Mouse (Mus musculus) stomach, embryonic 15.5 days (tissue): ENCODE results near the gene Calu. TPM values are rescaled to one million over a fixed set of nuclear protein-coding genes. Genes with fewer than 3 reads are reported as not detected.
"Not testable (repeated sequence)": the region's sequence is repeated elsewhere in the genome, so short reads cannot be mapped to it uniquely, and the experiment has no call there.

ENCODE experiments used
- ATAC-seq: fragments of 200-750 bp; cut with Nextera tagmentation; 2 replicates; pipeline ENCODE4 v1.8.0; 2017; ENCODE audit warnings: low read depth, moderate number of reproducible peaks, moderate TSS enrichment; ENCODE audit not compliant: insufficient read depth, low FRiP score
- H3K27ac ChIP-seq: fragments of 300-500 bp; sonication (generic); 2 replicates; pipeline ENCODE4 v1.5.1; 2015; ENCODE audit warnings: mild to moderate bottlenecking, inconsistent platforms
- H3K27me3 ChIP-seq: fragments of 300-500 bp; sonication (generic); replicated peaks from 2 replicates; pipeline ENCODE4 v1.6.1; 2015; ENCODE audit warnings: inconsistent platforms
- H3K36me3 ChIP-seq: fragments of 300-500 bp; sonication (generic); 2 replicates; pipeline ENCODE4 v1.6.1; 2015; ENCODE audit warnings: inconsistent platforms
- H3K4me1 ChIP-seq: fragments of 300-500 bp; sonication (generic); 2 replicates; pipeline ENCODE4 v1.6.1; 2015; ENCODE audit warnings: inconsistent platforms
- H3K4me2 ChIP-seq: fragments of 300-500 bp; sonication (generic); 2 replicates; pipeline ENCODE4 v1.6.1; 2015; ENCODE audit warnings: mild to moderate bottlenecking, inconsistent platforms
- H3K4me3 ChIP-seq: fragments of 300-500 bp; sonication (generic); replicated peaks from 2 replicates; pipeline ENCODE4 v1.5.1; 2015; ENCODE audit warnings: inconsistent platforms
- H3K9ac ChIP-seq: fragments of 300-500 bp; sonication (generic); 2 replicates; pipeline ENCODE4 v1.6.1; 2015; ENCODE audit warnings: inconsistent platforms
- H3K9me3 ChIP-seq: fragments of 300-500 bp; sonication (generic); 2 replicates; pipeline ENCODE4 v1.6.1; 2016; ENCODE audit warnings: inconsistent platforms
- WGBS: fragments of 180-500 bp; shearing (Covaris S2); methylation state at CpG from one replicate; pipeline ENCODE4 v1.1.7; 2015; 5-methylcytosine and 5-hydroxymethylcytosine counted together
- polyA plus RNA-seq: library from polyadenylated mRNA; unstranded; fragments of >200 nt; fragmentation: Nextera tagmentation; extraction: Ambion mirVana; gene quantifications from 2 replicates; pipeline ENCODE4 v1.2.1, GENCODE M21; 2015

The Calu gene
- polyA plus RNA-seq, 1 experiment from 2014 or later = 327 TPM

DNA sequence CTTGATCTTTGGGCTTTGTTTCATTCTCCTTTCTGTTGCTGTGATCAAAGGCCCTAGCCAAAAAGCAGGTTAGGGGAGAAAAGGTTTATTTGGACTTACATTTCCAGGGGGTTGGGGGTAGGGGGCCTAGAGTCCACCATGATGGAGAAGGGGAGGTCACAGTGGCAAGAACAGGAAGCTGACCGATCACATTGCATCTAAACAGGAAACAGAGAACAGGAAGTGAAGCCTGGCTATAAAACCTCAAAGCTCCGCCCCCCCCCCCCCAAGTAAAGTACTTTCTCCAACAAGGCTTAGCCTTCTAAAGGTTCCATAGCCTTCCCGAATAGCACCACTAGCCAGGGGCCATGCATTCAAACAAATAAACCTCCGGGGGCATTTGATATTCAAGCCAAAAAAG is 25.1 kb upstream of the Calu start:
- Histone ChIP-seq H3K36me3 (no peaks in the 10 kb centered on the region), H3K4me1 (peaks cover 5% of the 10 kb centered on the region; the same call in 1 of the 2 replicates), H3K27me3 (no peaks in the 10 kb centered on the region), H3K9me3 (no peaks in the 10 kb centered on the region), H3K4me3 (no peak overlapping the region), H3K27ac (no peak overlapping the region), H3K4me2 (no peak overlapping the region), H3K9ac (no peak overlapping the region)
- ATAC-seq = no peak
- 75% methylated on average over 4 of the region's 4 CpGs for WGBS

DNA sequence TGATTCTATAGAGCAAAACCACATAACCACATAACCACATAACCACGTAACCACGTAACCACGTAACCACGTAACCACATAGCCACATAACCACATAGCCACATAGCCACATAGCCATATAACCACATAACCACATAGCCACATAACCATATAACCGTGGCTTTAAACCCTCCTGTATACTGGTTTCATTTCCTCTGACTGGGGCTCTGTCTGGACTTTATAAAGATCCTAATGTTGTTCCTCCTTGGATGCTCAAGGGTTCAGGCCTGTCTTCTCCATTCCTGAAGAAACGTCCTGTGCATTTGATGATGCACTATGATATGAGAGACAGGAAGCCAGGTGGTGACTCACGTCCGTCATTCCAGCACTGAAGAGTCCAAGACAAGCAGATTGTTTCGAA is 20.9 kb upstream of the Calu start:
- no peaks in the 10 kb centered on the region for H3K4me1 ChIP-seq
- no peak overlapping the region for H3K4me3 ChIP-seq
- ATAC-seq = no peak
- no peaks in the 10 kb centered on the region for H3K36me3 ChIP-seq
- no peak overlapping the region for H3K4me2 ChIP-seq
- WGBS = 81% methylated on average over 9 of the region's 9 CpGs
- H3K27ac ChIP-seq = no peak overlapping the region
- no peak overlapping the region for H3K9ac ChIP-seq
- H3K27me3 ChIP-seq = no peaks in the 10 kb centered on the region
- no peaks in the 10 kb centered on the region for H3K9me3 ChIP-seq

DNA sequence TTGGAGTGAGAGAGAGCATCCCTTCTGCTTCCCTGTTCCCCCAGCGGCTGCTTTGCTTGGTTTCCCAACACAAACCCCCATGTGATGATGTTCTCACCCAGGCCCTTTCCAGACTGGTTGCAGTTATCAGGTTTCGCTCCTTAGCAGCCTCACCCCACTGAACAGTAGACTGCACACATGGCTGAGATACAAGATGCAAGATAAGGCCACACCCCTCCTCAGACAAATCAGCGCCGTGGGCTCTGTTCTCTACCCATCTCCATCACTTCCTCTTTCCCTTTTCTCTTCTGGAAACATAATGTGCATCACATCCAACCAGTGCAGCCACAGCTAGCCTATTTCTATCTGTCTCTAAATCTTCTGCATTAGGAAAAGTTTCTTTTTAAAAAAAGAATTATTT is 18.4 kb upstream of the Calu start:
- no peaks in the 10 kb centered on the region for H3K27me3 ChIP-seq
- no peak overlapping the region for H3K4me3 ChIP-seq
- ATAC-seq = no peak

DNA sequence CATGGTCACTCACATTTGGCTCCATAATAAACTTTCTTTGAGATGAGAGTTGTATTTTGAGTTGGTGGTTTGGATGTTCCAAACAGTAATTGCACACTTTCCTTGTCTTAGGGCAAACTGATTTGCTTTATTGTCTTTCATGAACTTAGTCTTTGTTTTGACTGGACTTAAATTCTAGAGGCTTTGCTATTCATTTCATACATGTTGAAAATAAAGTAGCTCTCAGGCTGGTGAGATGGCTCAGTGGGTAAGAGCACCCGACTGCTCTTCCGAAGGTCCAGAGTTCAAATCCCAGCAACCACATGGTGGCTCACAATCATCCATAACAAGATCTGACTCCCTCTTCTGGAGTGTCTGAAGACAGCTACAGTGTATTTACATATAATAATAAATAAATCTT is 1.4 kb upstream of the Calu start:
- ATAC-seq, H3K36me3 ChIP-seq, H3K9ac ChIP-seq, H3K27ac ChIP-seq, H3K4me2 ChIP-seq, H3K9me3 ChIP-seq, H3K4me3 ChIP-seq, H3K27me3 ChIP-seq: not testable (repeated sequence)
- H3K4me1 ChIP-seq = peaks cover 11% of the 10 kb centered on the region; the same call in 1 of the 2 replicates
- WGBS = 90% methylated on average over 2 of the region's 2 CpGs

More for the DNA sequence above, 18.4 kb upstream of the Calu start:
- no peaks in the 10 kb centered on the region for H3K9me3 ChIP-seq
- no peak overlapping the region for H3K27ac ChIP-seq
- no peaks in the 10 kb centered on the region for H3K36me3 ChIP-seq
- H3K4me2 ChIP-seq = no peak overlapping the region
- no peaks in the 10 kb centered on the region for H3K4me1 ChIP-seq
- H3K9ac ChIP-seq = no peak overlapping the region
- WGBS = 64% methylated on average over 4 of the region's 4 CpGs

DNA sequence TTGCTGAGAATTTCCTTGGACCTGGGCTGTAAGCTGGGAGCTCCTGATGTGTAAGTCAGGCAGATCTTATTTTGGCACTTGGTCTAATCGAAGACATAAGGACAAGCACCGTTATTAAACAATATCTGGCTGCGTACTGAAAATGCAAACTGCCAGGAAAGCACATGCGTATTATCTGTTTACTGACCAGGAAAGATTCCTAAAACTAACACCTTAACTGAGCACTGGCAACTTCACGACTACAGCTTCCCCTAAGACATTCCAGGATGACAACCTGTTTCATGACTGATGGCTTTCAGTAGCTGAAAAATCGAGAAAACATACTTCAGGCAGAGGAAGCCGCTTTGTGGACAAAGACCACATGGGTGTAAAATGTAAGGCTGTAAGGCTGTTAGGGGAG is 680 bp upstream of the Calu start:
- H3K36me3 ChIP-seq = no peaks in the 10 kb centered on the region
- H3K27me3 ChIP-seq = no peaks in the 10 kb centered on the region
- H3K9me3 ChIP-seq = no peaks in the 10 kb centered on the region
- WGBS = 31% methylated on average over 7 of the region's 7 CpGs
- peaks cover 11% of the 10 kb centered on the region; the same call in 1 of the 2 replicates for H3K4me1 ChIP-seq
- H3K4me2 ChIP-seq = peak overlapping the region; percentile 74
- no peak for ATAC-seq
- H3K4me3 ChIP-seq = peak overlapping the region; percentile 93
- peak overlapping the region; percentile 91 for H3K27ac ChIP-seq
- H3K9ac ChIP-seq = peak overlapping the region; percentile 40

DNA sequence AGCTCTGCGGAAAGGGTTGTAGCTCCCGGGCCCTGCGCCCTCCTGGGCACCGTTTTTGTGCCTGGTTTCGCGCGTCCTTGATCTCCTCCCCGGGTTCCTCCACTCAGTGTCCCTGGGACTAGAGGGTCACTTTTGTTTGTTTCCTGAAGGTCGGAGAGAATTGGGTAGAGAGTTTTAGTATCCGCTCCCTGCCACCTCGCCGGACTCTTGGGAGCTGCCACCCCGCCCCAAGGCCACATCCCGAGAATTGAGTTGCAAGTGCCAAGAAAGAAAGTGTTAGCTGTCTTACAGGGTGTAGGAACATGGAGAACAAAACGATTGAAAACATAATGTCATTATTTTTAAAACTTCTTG is 479 bp downstream of the Calu start:
- Histone ChIP-seq H3K4me3 (peak overlapping the region; percentile 93), H3K9me3 (no peaks in the 10 kb centered on the region), H3K4me2 (peak overlapping the region; percentile 55), H3K9ac (peak overlapping the region; percentile 80), H3K4me1 (peaks cover 11% of the 10 kb centered on the region; the same call in 1 of the 2 replicates), H3K27ac (peak overlapping the region; percentile 79), H3K27me3 (no peaks in the 10 kb centered on the region), H3K36me3 (no peaks in the 10 kb centered on the region)
- WGBS = under 1% methylated on average over 15 of the region's 15 CpGs
- peak; percentile 0; the same call in 1 of the 2 replicates for ATAC-seq

DNA sequence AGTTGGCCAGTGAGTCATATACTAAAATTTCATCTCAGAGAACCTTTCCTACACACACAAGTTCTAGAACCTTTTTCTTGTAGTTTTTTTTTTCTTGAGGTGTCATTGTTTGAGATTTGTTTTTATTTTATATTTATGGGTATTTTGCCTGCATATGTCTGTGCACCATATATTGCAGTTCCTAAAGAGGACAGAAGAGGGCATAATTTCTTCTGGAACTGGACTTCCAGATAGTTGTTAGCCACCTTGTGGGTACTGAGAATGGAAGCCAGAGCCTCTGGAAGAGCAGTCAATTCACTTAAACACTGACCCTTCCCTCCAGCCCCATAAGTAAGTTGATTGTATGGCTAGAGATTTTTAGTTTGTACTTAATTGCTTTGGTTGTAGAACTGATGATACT is 3.7 kb downstream of the Calu start:
- no peak overlapping the region for H3K4me3 ChIP-seq
- no peak overlapping the region for H3K27ac ChIP-seq
- H3K9me3 ChIP-seq = no peaks in the 10 kb centered on the region
- H3K4me2 ChIP-seq = no peak overlapping the region
- no peaks in the 10 kb centered on the region for H3K27me3 ChIP-seq
- H3K9ac ChIP-seq = no peak overlapping the region
- ATAC-seq = no peak
- peaks cover 11% of the 10 kb centered on the region; the same call in 1 of the 2 replicates for H3K4me1 ChIP-seq
- 0 out of 2 replicates have a peak, but pooled peaks cover 3% of the 10 kb centered on the region for H3K36me3 ChIP-seq

DNA sequence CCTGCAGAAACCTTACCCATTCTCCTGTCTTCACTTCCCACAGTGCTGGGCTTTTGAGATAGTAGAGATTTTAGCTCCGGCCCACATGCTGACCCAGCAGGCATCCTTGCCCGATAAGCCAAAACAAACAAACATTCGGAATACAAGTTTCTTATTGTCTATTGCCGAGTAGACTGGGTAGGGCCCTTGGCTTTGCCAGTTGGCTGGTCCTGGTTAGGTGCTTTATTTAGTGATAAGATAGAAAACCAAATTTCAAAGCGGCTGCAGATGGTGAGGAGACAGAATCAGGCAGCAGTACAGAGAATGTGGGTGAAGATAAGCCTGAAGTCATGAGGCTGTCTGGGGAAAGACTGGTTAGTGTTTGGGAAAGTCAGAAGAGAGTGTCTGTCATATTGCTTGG is 4.9 kb downstream of the Calu start:
- H3K27ac ChIP-seq = no peak overlapping the region

DNA sequence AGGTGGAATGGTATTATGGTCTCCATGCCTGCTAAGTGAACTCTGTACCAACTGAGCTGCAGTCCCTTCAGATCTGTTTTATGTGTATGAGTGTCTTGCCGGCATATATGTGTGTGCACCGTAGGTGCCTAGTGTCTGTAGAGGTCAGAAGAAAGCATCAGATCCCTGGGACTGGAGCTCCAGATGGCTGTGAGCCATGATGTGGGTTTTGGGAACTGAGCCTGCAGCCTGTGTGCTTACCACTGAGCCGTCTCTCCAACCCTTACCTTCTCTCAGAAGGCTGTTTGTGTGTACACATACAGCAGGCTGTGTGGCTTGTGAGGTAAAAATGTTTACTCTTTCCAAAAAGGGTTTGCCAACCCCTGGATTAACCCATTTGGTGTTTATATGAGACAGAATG is 11.5 kb downstream of the Calu start:
- WGBS = 76% methylated on average over 3 of the region's 3 CpGs
- no peaks in the 10 kb centered on the region for H3K9me3 ChIP-seq
- peaks cover 10% of the 10 kb centered on the region; the same call in 1 of the 2 replicates for H3K36me3 ChIP-seq
- H3K27ac ChIP-seq = no peak overlapping the region
- no peak for ATAC-seq
- no peak overlapping the region for H3K9ac ChIP-seq
- H3K27me3 ChIP-seq = no peaks in the 10 kb centered on the region
- no peak overlapping the region for H3K4me3 ChIP-seq
- H3K4me1 ChIP-seq = no peaks in the 10 kb centered on the region
- no peak overlapping the region for H3K4me2 ChIP-seq

More for the DNA sequence above, 4.9 kb downstream of the Calu start:
- Histone ChIP-seq H3K9me3 (no peaks in the 10 kb centered on the region), H3K27me3 (no peaks in the 10 kb centered on the region), H3K9ac (no peak overlapping the region), H3K36me3 (peaks cover 10% of the 10 kb centered on the region; the same call in 1 of the 2 replicates), H3K4me1 (peaks cover 11% of the 10 kb centered on the region; the same call in 1 of the 2 replicates), H3K4me3 (no peak overlapping the region), H3K4me2 (no peak overlapping the region)
- ATAC-seq = no peak
- WGBS = 52% methylated on average over 5 of the region's 5 CpGs

DNA sequence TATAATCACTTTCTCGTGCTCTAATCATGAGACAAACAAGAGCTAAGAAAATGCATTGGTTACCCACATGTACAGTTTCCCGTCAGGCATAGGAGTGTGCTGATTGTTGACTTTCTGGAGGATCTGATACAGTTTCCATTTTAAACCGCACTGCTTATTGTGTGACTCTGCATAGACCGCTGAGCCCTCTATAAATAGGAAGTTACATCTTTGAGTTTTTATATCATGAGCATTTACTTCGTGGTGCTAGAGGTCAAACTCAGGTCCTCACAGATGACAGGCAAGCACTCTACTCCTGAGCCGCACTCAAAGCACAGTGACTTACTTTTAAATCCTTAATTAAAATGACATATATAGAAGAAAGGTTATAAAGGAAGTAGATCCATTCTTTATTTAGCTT is 12.3 kb downstream of the Calu start:
- 72% methylated on average over 6 of the region's 6 CpGs for WGBS
- H3K9ac ChIP-seq = no peak overlapping the region
- no peaks in the 10 kb centered on the region for H3K9me3 ChIP-seq
- no peaks in the 10 kb centered on the region for H3K27me3 ChIP-seq
- no peak overlapping the region for H3K4me3 ChIP-seq
- H3K4me2 ChIP-seq = no peak overlapping the region
- H3K27ac ChIP-seq = no peak overlapping the region
- ATAC-seq = no peak
- H3K36me3 ChIP-seq = peaks cover 11% of the 10 kb centered on the region; the same call in 1 of the 2 replicates
- no peaks in the 10 kb centered on the region for H3K4me1 ChIP-seq

DNA sequence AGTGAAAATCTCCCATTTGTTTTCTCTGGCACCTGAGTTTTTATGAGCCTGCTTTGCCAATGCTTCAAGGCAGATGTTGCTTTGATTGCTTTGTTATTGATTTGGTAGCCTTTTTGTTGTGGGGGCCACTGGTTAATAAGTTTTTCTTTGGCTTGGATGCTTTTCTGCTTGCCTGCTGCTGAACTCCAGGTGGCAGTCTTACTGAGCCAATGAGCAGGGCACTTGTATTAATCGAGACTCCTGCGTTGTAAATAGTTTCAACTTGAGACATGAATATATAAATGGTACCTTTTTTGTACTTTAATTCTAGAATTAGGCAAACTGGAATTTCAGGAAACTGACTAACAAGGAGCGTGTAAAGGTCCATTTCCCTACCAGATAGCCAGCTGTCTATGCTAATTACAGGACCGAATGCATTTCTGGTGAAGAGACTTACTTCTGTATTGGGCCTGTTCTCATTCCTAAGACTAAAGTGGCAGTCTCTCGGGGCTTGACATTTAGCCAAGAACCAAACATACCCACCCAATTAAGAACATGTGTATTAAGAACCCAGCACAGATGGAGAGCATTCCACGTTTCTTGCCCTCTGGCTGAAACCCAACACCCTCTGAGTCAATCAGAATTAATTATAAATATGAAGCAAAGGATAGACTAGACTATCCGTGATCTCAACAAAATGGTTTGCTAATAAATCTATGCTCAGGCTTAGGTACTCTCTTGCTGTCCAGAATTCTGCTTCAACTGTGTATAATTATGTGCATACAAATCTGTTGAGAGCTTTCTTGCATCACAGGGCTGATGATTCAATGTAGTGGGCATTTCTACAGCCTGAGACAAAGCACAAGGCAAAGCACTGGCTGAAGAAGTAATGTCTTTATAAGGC is 14.6 kb downstream of the Calu start:
- Histone ChIP-seq H3K9ac (no peak overlapping the region), H3K9me3 (no peaks in the 10 kb centered on the region), H3K4me1 (no peaks in the 10 kb centered on the region), H3K36me3 (peaks cover 18% of the 10 kb centered on the region), H3K4me2 (no peak overlapping the region), H3K4me3 (no peak overlapping the region), H3K27me3 (no peaks in the 10 kb centered on the region), H3K27ac (no peak overlapping the region)
- 63% methylated on average over 7 of the region's 7 CpGs for WGBS
- ATAC-seq = no peak

DNA sequence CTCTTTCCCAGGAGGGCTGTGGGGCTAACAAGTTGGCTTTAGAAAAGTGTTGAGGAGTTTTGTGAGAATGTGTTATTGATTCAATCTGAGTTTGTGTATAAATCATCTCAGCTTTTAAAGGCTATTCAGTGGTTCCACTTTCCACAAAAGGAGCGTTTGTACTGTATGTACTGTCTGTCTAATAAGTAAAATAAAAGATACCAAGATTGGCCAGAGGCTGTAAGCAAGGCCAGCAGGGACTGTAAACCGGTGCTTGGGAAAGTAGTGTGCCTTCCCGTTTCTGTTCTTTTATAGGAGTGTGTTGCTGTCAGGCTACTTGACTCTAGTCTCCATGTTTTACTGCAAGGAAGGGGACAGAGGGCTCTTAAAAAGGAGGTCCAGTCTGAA is 15.3 kb downstream of the Calu start:
- peaks cover 18% of the 10 kb centered on the region for H3K36me3 ChIP-seq
- H3K4me1 ChIP-seq = no peaks in the 10 kb centered on the region
- 79% methylated on average over 3 of the region's 3 CpGs for WGBS

More for the DNA sequence above, 15.3 kb downstream of the Calu start:
- Histone ChIP-seq H3K9me3 (no peaks in the 10 kb centered on the region), H3K27me3 (no peaks in the 10 kb centered on the region), H3K4me2 (no peak overlapping the region), H3K9ac (no peak overlapping the region), H3K27ac (no peak overlapping the region), H3K4me3 (no peak overlapping the region)
- no peak for ATAC-seq
